Mouse (Mus musculus): Measurements from ENCODE around the gene En2.
A peak's percentile ranks its signal among the peaks of the same experiment; 100 is the strongest.

The En2 gene

DNA sequence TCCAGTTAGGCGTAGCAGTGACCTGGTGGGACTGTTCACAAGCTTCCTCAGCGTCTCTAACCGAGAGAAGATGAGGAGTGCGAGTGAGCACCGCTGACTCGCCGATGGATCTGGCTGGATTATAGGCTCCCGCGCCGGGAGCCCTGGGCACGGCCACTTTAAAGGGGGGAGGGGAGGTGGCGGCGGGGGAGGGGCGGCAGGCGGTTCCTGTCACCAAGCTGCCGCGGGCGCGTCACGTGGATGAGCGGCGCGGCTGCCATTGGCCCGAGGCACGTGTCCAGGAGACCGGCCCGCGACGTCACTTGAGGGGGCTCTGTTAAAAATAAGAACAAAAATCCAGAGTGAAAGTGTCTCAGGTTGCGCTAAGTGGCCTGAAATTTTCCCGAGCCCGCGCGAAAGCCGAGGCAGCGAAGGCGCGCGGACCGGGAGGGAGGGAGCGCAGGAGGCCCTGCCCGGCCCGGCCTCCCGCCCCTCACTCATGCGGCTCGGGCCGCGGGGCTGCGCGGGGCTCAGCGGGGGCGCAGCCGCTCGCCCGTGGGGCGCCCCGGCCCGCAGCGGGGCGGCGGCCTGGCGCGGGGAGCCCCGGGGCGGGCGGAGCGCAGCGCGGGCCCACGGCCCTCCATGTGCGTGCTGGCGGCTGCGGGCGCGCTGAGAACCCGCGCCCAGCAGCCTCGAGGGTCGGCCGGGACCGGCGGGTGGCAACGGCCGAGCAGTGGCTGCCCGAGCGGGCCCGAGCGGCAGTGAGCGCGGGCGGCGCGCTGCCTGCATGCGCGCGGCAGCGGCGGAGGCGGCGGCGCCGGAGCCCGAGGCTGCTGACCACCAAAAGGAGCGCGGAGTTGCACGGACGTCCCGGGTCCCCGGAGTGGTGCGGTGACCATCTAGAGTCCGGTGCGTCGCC lies at the start of gene En2:
En2 (plus strand) TSS at position 337 of the 898 bp plus-strand sequence.
- peak; percentile 89 for DNase-seq (ENCODE audit: low read depth, low spot score)

DNA sequence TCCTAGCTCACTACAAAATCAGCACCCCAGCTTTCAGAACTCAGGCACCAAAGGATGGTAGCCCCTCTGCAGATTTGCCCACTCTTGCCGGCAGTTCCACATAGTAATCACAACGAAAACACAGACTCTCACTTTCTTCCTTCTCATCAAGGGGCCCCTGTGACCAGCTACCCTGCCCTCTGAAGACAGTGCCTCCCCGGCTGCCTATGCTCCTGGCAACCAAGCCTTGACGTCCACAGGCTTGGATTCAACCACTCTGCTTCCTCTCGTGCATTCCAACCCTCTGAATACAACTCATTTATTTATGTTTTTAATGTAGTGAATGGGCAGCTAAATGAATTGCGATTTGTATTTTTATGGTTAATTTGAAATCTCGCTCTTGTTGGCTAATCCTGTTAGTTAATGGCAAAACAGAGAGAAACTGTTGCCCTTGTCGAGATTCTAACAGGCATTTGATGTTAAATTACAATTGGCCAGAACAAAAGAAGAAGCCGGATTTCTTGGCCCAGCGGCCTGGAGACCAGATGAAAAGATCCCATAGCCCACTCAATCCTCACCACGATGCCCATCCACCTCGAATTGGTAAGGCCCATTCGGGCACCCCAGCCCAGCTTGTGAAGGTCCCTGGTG lies 48.1 kb upstream of the En2 start:
- no peak for DNase-seq (ENCODE audit: low read depth, low spot score)

DNA sequence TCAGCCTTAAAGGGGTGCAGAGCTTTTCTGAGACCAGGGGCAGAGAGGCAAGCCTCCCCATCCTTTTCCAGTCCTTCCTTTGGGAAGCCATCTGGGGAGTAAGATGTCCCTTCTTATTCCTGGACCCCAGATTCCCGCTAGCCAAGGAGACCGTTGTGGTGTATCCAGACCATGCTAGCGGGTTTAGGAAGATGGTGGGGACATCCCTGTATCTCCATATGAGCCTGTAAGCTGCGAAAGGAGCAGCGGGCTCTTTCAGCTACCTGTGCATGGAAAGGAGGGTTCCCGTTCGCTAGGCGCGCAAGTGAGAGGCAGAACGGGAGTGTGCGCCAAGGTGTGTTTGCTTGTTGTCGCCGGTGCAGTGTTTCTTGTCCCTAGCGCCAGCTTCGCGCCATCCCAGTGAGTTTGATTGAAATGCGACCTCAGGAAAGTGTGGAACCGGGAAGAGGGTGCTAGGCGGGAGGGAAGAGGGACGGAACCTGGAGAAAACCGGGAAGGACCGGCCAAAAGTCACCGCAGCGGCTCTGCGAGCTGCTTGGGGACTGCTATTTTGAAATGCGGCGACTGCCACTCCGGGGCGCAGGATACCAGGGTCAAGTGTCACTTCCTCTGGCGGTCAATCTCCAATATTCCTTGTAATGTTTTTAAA lies 47.5 kb upstream of the En2 start:
- peak; percentile 55 for DNase-seq (ENCODE audit: low read depth, low spot score)

DNA sequence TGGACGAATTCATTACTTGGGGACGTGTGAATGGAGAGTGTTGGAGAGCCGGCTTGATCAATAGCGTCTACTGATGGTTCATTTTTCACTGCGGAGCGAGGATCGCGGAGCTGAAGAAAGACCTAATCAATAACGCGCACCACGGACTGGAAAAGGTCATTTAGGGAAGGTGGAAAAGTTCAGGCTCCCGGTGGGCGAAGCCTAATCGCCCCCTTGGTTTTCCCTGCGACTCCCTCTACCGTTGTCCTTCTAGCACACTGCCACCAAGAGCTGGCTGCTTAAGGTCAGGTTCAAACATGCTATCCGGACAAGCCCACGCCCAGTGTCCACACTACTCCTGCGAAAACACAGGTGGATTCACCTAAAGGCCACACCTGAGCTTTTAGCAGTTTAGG lies 47.0 kb upstream of the En2 start:
- DNase-seq (ENCODE audit: low read depth, low spot score): peak; percentile 18

DNA sequence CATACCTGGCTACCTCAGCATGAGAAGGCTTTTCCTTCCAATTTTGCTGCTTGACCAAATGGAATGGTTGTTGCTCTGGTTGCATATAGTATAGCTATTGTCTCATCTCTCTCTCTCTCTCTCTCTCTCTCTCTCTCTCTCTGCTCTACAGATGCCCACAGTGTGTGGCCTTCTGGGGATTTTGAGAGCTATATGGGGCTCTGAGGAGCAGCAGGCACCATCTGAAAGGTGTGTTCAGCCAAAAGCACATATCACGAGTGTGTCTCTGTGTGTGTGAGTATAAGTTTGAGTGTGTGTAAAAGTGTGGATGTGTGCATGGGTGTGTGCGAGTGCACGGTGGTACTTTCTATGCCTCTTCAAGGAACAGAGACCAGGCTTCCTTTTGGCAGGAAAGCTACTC lies 45.9 kb upstream of the En2 start:
- DNase-seq (ENCODE audit: low read depth, low spot score): no peak

DNA sequence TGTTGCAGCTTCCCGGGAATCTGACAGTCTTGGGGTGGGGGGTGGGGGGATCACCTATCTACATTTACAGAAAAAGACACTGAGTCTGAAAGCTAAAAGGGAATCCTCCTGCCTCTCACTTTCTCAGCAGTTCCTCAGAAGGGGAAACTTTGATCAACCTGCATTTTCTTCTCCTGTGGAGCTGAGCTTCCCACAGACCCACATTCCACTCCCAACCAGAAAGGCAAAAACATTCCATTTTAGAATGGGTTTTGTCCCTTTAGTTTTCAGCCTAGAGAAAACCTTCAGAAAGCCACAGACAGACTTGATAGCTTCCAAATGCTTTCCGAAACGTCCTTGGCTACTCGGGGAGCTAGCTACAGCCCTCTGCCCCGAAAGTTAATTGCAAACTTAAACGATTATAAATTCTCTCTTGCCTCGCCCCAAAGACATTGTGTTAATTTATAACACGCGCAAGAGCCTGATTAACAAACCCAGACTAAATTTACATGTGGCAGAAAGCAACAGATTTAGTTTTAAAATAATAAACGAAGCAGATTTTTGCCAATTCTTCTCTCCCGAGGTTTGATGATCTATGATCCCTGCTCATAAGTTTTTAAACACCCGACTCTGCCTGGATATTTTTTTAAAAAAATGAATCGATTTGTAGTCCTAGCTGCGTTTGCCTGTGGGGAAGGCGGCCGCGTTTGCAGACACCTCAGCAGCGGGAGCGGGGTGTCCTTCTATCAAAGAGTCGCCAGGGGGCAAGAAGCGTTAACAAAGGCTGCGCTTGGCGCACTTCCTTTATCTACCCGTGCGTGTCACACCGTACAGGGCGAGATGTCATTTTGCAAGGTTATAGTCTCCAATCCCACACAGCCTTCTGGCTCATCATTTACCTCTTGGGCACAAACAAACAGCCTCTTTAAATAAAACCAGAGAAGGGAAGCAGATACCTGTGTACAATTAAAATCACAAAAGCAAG lies 42.7 kb upstream of the En2 start:
- peak; percentile 87 for DNase-seq (ENCODE audit: low read depth, low spot score)

DNA sequence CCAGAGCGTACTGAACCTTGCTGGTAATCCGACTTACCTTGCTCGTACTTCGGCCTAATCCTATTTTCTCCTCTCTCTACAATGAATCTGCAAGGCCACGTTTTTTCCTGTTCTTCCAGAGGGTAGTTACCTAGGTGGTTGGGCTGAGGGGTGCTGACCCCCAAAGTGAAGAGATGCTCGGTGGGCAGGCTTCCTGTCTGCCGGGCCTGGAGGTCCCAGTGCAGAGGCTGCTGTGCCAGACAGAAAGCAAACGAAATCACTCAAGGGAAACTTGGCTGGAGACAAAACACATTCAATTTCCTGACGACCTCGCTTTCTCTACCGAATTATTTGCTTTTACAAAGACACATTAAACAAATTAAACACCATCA lies 42.1 kb upstream of the En2 start:
- DNase-seq (ENCODE audit: low read depth, low spot score): no peak

DNA sequence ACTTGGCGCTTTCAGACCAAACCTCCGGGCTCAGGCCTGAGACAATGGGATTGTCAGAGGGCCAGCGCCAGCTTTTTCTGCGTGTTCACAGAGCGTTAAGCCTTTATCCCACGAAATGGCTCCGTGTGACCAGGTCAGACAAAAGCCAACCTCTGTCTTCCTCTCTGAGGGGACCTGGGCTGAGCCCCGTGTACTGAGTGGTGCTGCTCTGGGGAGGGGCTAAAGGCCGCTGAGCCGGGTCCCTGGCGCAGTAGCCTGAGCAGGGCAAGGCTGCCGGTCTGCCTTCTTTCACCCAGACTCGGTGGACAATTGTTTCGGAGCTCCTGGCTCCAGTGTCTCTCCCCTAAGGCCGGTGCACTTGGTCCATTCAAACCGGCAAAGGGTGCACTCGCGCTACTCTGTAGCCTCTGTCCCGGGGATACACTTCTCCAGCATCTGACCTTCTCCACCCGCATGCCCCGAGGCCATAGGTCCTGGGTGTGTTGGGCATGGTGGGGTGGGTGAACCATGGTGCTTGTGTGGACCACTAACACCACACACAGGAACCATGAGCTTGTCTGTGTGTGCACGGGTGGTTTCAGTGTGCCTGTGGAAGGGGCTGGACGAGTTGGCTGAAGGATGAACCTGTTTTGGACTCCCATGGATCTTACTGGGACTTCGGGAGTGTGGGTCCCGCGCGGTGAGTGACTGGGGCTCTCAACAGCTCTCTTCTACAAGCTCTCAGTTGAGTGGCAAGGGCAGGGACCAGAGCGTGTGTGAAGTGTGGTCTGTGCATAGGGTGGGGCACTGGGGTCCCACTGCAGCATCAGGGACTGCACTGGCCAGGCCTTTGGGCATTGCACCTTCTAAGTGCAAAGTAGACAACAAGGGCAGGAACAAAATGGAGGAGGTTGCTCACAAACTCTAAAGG lies 40.9 kb upstream of the En2 start:
- peak; percentile 27 for DNase-seq (ENCODE audit: low read depth, low spot score)

DNA sequence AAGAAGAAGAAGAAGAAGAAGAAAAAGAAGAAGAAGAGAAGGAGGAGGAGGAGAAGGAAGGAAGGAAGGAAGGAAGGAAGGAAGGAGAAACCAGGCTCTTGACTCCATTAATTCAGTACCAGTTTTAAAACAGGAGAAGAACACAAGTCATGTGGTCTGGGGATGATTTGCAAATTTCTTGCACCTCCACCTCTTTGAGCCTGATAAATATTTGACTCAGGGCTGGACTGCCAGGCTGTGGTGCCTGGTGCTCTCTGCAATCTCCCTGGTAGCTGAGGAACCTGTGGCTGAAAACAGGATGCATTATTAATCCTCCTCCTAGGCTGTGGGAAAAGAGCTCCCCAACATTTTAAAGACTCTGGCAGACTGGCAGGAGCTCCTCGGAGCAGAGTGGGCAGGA lies 36.6 kb upstream of the En2 start:
- no peak for DNase-seq (ENCODE audit: low read depth, low spot score)

DNA sequence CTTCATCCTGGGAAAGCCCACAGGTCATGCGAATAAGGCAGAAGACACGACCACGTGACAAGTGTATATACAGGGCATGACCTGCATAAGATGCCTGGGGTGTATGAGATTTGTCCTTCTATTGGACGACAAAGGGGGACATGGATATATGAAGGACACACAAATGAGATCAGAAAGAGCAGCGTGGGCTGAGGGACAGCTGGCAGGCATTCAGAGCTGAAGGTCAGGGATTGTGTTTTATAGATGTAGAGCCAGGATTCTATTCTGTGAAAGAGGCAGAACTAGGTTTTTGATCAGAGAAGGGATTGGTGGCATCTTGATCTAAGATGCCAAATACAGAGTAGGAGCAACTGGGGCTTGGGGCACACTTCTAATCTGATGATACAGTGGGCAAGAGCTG lies 33.3 kb upstream of the En2 start:
- DNase-seq (ENCODE audit: low read depth, low spot score): no peak

DNA sequence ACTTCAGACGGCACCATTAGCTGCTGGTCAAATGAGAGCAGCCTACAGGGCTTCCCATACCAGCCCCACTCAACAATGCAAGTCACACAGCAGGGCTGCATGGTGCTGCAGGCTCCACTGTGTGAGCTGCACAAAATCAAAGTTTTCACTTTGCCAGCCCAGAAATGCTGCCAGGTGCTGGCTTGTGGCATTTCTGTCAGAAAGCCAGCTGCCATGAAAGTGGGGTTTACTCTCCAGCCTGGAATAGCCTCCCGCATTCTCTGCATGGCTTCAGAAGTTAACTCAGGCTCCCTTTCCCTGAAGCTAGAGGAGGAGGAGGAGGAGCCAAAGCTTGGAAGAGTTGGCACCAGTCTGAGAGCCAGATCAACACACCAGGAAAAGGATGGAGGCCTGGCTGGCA lies 29.1 kb upstream of the En2 start:
- DNase-seq (ENCODE audit: low read depth, low spot score): no peak

DNA sequence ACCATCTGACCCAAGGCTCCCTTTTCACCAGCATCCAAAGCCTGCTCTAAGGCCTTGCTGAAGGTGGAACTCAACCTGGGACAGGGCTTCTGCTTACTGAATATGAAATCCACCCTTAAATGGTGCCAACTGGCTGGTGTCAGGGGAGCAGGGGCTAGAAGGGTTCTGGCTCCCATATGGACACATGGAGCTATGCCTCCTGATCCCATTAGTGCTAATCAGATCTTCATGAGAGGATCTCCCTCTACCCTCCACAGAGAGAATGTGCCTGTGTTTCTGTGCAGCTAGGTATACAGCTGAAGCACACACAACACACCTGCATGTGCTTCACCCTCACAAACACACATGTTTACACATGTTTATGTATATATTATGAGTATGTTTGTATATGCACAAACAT lies 20.9 kb upstream of the En2 start:
- DNase-seq (ENCODE audit: low read depth, low spot score): no peak

DNA sequence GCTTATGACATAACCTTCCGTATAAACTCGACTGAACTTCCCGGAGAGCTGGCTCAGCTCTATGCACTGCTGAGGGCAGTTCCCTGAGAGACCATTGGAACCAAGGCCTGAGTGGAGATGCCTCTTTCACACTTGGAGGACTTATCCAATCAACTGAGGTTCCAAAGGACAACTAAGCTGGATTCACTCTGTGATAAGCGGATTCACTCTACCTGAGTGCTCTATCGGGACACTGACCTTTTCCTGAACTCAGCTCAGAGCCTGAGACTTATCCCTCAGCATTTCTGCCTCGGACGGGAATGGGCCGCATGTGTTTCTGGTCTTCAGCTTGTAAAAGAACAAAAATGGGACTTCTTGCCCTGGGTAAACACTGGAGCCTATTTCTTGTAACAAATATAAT lies 19.5 kb upstream of the En2 start:
- no peak for DNase-seq (ENCODE audit: low read depth, low spot score)

DNA sequence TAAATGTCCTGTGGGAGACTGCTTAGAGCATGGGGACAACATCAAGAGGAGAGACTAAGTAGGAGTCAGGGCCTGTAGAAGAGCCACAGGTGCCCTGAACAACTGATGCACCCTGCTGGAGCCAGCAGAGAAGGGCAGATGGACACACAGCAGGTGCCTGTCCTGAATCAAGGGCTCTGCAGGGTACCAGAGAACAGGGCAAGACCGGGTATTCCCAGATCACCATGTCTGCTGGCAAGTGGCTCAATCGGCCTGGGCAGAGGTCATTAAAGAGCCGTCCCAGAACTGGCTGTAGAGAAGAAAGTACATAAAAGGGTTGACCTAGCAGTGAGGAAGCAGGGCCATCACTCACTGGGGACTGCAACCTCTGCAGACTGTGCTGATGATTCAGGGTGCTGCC lies 17.0 kb upstream of the En2 start:
- DNase-seq (ENCODE audit: low read depth, low spot score): no peak

DNA sequence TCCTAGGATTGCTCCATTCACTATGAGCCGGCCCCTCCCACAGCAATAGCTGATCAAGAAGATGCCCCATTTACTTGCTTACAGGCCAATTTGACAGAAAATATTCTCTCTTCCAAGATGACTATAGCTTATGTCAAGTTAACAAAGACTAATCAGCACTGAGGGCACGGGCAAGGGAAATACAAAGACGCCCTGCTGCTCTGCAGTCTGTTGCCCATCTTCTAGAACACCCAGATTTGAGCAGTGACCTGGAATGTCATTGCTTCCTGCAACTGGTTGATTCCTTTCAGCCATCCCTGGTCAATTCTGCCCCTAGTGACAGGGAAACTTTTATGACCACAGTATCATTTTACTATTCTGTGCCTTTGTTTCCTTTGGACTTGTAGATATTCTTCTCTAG lies 16.1 kb upstream of the En2 start:
- no peak for DNase-seq (ENCODE audit: low read depth, low spot score)

DNA sequence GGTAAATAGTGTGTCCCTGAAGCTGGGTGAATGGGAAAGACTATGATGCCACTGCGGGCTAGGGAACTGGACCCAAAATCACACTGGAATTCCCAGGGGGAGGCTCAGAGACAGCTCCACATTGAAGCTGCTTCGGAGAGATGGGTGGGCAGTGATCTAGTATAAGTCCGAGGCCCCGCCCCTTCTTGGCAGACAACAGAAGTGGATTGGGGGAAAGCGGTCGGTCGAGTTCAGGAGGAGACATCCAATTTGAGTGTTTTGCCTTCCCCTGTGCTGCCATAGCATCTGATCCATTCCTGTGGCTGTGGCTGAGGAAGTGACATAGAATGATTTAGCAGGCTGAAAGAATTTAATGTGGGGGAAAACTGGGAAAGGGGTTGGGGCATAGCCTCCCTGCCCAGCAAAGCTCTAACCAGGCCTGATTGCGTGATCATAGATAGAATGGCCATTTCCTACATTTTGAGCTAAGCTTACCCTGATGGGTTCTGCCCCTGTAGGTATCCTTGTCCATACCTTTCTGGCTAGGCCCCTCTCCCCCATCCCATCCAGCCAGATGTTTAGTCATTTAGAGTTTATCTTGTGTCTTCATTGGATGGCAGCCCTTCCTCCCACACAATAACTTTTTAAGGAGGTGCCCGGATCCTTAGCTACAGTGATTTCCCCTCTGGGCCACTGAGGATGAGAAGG lies 8.3 kb upstream of the En2 start:
- peak; percentile 35 for DNase-seq (ENCODE audit: low read depth, low spot score)

DNA sequence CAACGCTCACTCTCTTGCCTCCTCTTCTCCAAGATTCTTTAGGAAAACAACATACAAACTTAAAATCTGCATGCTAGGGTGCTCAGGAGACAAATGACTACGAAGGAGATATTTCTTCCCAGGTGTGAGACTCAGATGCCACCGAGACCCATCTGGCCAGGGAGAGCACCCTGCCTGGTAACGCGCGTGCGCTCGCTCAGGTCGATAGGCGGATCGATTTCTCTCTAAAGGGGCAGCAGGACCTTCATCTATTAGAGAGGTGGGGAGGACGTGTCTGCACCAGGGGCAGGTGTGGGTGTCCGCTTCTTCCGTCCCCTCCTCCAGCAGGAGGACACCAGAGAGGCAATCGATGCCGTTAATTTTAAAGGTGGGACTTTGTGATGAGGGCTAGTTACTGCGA lies 7.7 kb upstream of the En2 start:
- no peak for DNase-seq (ENCODE audit: low read depth, low spot score)

DNA sequence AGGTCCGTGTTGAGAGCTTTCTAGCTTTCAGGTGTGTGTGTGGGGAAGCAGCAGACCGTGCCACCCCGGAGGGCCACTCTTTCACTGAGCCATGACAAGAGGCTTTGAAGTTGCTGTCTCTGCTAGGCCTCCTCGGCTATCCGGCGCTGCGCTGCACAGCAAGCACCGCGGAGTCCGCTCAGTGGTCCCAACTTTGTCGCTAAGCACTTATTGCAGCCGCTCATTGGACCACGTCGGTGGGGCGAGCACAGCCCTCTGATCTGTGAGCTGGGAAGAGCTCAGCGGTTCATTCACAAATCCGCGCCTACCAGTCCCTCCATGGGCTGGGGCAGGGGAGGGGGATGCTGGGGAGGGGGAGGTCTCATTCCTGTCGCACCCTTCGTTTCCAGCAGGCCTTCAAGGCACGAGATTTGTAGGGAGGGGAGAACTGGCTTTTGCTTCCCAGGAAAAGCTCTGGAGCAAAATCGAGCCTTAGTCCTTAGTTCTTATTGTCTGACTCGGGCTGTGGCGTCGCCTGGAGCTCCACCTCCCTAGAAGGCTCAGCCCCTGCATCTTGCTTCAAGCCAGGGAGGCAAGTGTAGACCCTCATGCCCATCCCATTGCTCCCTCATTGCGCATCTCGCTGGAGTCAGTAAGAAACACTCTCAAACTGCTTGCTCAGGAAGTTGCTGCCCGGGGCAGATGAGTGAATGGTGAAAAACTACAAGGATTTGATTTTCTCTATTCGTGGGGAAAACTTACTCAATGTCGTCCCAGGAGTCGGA lies 7.0 kb upstream of the En2 start:
- peak; percentile 60 for DNase-seq (ENCODE audit: low read depth, low spot score)

DNA sequence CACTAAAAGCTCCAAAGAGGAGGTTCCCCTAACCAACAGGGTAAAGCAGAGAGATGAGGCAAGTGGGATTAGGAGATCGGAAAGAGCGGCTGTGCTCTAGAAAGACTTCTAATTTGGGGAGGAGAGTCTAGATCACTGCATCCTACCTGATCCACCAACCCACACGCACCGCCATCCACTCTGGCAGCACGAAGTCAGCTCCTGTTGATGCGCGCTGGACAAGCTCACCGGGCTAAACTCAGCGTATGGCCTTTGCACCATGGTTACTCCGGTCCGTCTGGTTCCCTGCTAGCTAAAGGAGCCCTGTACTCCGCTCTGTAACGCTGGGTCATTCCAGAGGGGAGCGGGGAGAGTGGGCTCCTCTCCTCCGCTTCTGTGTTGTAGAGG lies 6.4 kb upstream of the En2 start:
- peak; percentile 21 for DNase-seq (ENCODE audit: low read depth, low spot score)

All from R1 (cell line).